Mouse (Mus musculus): ENCODE results near the gene Rpl28. TPM values are rescaled to one million over a fixed set of nuclear protein-coding genes. Genes with fewer than 3 reads are reported as not detected.

The Rpl28 gene
- polyA plus RNA-seq, 2 experiments: 186 to 307 TPM

DNA sequence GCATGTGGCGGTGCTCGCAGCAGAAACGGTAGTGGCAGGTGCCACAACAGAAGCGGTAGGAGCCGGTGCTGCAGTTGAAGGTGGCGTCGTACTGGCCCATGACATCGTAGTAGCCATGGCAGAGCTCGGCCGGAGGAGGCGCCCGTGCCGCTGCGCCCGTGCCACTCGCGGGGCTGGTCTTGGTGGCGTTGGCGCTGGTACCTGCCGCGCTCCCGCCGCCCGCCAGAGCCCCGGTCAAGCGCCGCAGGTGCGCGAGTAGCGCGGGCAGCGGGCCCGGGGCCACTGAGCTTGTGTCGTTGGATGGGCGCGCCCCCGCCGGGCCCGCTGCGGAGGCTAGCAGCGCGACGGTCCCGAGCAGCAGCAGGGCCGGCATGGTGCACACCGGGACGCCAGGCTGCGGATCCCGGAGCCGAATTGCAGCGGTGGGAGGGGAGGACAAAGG is 43.7 kb downstream of the Rpl28 start:
- DNase-seq (ENCODE audit: low read depth in 3 of 3, low spot score in 3 of 3): no peak
- Histone ChIP-seq H3K9me3 (ENCODE audit: control insufficient read depth, low read length) (no peaks in the 10 kb centered on the region), H3K27me3 (ENCODE audit: control insufficient read depth, insufficient read depth, low read length) (peaks cover 45% of the 10 kb centered on the region), H3K4me2 (ENCODE audit: low read depth) (peak overlapping the region; percentile 42), H3K36me3 (replicated peaks; ENCODE audit: control insufficient read depth, insufficient read depth, low read depth) (no peaks in the 10 kb centered on the region), H3K4me1 (replicated peaks; ENCODE audit: control insufficient read depth in 2 of 2, insufficient read depth in 2 of 2, low read length in 1 of 2) (no peaks in the 10 kb centered on the region), H3K4me3 (ENCODE audit: insufficient read depth in 1 of 2, low read depth in 2 of 2, low read length in 2 of 2) (peak overlapping the region in 1 of 2 experiments; percentile 1; a peak in 2 of 4 replicates), H3K27ac (no peak overlapping the region), H3K9ac (replicated peaks) (no peak overlapping the region)
- no peak for ATAC-seq (ENCODE audit: insufficient read depth)
- under 1% methylated on average over 51 of the region's 51 CpGs for WGBS (ENCODE audit: insufficient replicate concordance)
- TF ChIP-seq EP300 (IDR thresholded peaks at IDR 0.05; ENCODE audit: low read depth): no peak
- peak; percentile 47 for TF ChIP-seq CTCF (IDR thresholded peaks at IDR 0.05; ENCODE audit: low read depth)

- H3K4me1 ChIP-seq (replicated peaks; ENCODE audit: control insufficient read depth in 2 of 2, insufficient read depth in 2 of 2, low read length in 1 of 2): no peaks in the 10 kb centered on the region
- no peaks in the 10 kb centered on the region for H3K36me3 ChIP-seq (replicated peaks; ENCODE audit: control insufficient read depth, insufficient read depth, low read depth)
- H3K9me3 ChIP-seq (ENCODE audit: control insufficient read depth, low read length): no peaks in the 10 kb centered on the region
- ATAC-seq (ENCODE audit: insufficient read depth) (no peak), DNase-seq (ENCODE audit: low read depth in 3 of 3, low spot score in 3 of 3) (no peak)
- no peak overlapping the region for H3K27ac ChIP-seq
- TF ChIP-seq EP300 (IDR thresholded peaks at IDR 0.05; ENCODE audit: low read depth): no peak
- TF ChIP-seq CTCF (IDR thresholded peaks at IDR 0.05; ENCODE audit: low read depth): no peak
- H3K9ac ChIP-seq (replicated peaks): no peak overlapping the region
- WGBS (ENCODE audit: insufficient replicate concordance): 20% methylated on average over 1 of the region's 1 CpGs
- peaks cover 57% of the 10 kb centered on the region for H3K27me3 ChIP-seq (ENCODE audit: control insufficient read depth, insufficient read depth, low read length)
- H3K4me2 ChIP-seq (ENCODE audit: low read depth): no peak overlapping the region
- H3K4me3 ChIP-seq (ENCODE audit: insufficient read depth in 1 of 2, low read depth in 2 of 2, low read length in 2 of 2): no peak overlapping the region
These were observed 45.0 kb downstream of the Rpl28 start for GRCm38 (mm10) chr7:4837639-4838038.

DNA sequence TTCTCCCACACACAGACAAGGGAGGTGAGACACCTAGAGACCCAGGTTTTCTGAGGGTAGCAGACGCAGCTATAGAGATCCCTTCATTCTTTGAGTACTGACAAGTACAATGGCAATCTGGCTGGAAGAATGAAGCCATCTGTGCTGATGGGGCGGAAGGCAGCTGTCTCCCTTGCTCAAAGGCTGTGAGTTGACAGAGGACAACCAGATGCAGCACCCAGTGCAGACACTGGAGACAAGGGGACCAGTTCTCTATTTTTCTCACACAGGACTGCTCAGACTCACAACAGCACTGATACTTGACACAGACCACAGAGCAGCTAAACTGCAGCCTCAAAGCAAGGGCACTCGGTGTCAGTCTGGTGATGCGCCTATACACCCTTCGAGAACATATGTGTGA is 49.4 kb downstream of the Rpl28 start:
- Histone ChIP-seq H3K9ac (replicated peaks) (no peak overlapping the region), H3K4me3 (ENCODE audit: insufficient read depth in 1 of 2, low read depth in 2 of 2, low read length in 2 of 2) (no peak overlapping the region), H3K4me2 (ENCODE audit: low read depth) (no peak overlapping the region), H3K4me1 (replicated peaks; ENCODE audit: control insufficient read depth in 2 of 2, insufficient read depth in 2 of 2, low read length in 1 of 2) (no peaks in the 10 kb centered on the region), H3K27me3 (ENCODE audit: control insufficient read depth, insufficient read depth, low read length) (peaks cover 61% of the 10 kb centered on the region), H3K36me3 (replicated peaks; ENCODE audit: control insufficient read depth, insufficient read depth, low read depth) (no peaks in the 10 kb centered on the region), H3K27ac (no peak overlapping the region), H3K9me3 (ENCODE audit: control insufficient read depth, low read length) (no peaks in the 10 kb centered on the region)
- DNase-seq (ENCODE audit: low read depth in 3 of 3, low spot score in 3 of 3): no peak
- WGBS (ENCODE audit: insufficient replicate concordance): 47% methylated on average over 5 of the region's 5 CpGs
- ATAC-seq (ENCODE audit: insufficient read depth): no peak
- no peak for TF ChIP-seq EP300 (IDR thresholded peaks at IDR 0.05; ENCODE audit: low read depth)
- no peak for TF ChIP-seq CTCF (IDR thresholded peaks at IDR 0.05; ENCODE audit: low read depth)

DNA sequence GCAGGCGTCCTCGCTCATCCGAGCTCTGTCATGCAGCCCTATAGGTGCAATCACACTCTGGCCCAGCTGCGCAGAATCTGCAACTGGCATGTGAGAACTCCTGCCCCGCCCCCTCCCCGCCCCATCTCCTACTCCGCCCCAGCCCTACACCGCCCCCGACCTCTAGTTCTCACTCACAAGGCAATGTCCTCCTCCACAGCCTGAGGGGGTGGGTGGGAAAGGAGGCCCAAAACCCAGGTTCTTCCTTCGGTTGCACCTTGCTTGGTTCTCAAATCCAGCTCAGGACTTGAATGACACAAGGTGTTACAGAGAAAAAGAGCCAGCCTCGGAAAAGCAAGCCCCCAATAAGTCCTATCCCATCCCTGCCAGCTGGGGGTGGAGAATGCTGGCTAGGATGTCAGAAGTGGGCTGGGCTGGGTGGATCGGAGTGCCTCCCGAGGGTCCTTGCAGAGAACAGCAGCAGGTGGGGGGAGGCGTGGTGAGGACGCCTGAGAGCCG is 50.0 kb downstream of the Rpl28 start:
- no peaks in the 10 kb centered on the region for H3K36me3 ChIP-seq (replicated peaks; ENCODE audit: control insufficient read depth, insufficient read depth, low read depth)
- no peak overlapping the region for H3K9ac ChIP-seq (replicated peaks)
- peaks cover 55% of the 10 kb centered on the region for H3K27me3 ChIP-seq (ENCODE audit: control insufficient read depth, insufficient read depth, low read length)
- no peak overlapping the region for H3K4me2 ChIP-seq (ENCODE audit: low read depth)
- 2% methylated on average over 16 of the region's 16 CpGs for WGBS (ENCODE audit: insufficient replicate concordance)
- H3K4me1 ChIP-seq (replicated peaks; ENCODE audit: control insufficient read depth in 2 of 2, insufficient read depth in 2 of 2, low read length in 1 of 2): no peaks in the 10 kb centered on the region
- no peaks in the 10 kb centered on the region for H3K9me3 ChIP-seq (ENCODE audit: control insufficient read depth, low read length)
- H3K27ac ChIP-seq: no peak overlapping the region
- TF ChIP-seq CTCF (IDR thresholded peaks at IDR 0.05; ENCODE audit: low read depth) (no peak), EP300 (IDR thresholded peaks at IDR 0.05; ENCODE audit: low read depth) (no peak)
- H3K4me3 ChIP-seq (ENCODE audit: insufficient read depth in 1 of 2, low read depth in 2 of 2, low read length in 2 of 2): no peak overlapping the region
- DNase-seq (ENCODE audit: low read depth in 3 of 3, low spot score in 3 of 3) (no peak), ATAC-seq (ENCODE audit: insufficient read depth) (0 out of 2 replicates have a peak, but pooled peaks have one; percentile 45)

GRCm38 (mm10) chr7:4843604-4844244 is 51.0 kb downstream of the Rpl28 start:
- H3K27me3 ChIP-seq (ENCODE audit: control insufficient read depth, insufficient read depth, low read length): peaks cover 54% of the 10 kb centered on the region

More at GRCm38 (mm10) chr7:4843604-4844244, 51.0 kb downstream of the Rpl28 start:
- no peak for DNase-seq (ENCODE audit: low read depth in 3 of 3, low spot score in 3 of 3)
- no peak overlapping the region for H3K4me2 ChIP-seq (ENCODE audit: low read depth)
- H3K27ac ChIP-seq: no peak overlapping the region
- TF ChIP-seq CTCF (IDR thresholded peaks at IDR 0.05; ENCODE audit: low read depth): no peak
- no peak for TF ChIP-seq EP300 (IDR thresholded peaks at IDR 0.05; ENCODE audit: low read depth)
- no peaks in the 10 kb centered on the region for H3K4me1 ChIP-seq (replicated peaks; ENCODE audit: control insufficient read depth in 2 of 2, insufficient read depth in 2 of 2, low read length in 1 of 2)
- WGBS (ENCODE audit: insufficient replicate concordance): 3% methylated on average over 34 of the region's 34 CpGs
- H3K36me3 ChIP-seq (replicated peaks; ENCODE audit: control insufficient read depth, insufficient read depth, low read depth): no peaks in the 10 kb centered on the region
- no peak overlapping the region for H3K4me3 ChIP-seq (ENCODE audit: insufficient read depth in 1 of 2, low read depth in 2 of 2, low read length in 2 of 2)
- H3K9ac ChIP-seq (replicated peaks): no peak overlapping the region
- no peak for ATAC-seq (ENCODE audit: insufficient read depth)
- no peaks in the 10 kb centered on the region for H3K9me3 ChIP-seq (ENCODE audit: control insufficient read depth, low read length)
